Mouse (Mus musculus): ENCODE results near the gene Erf.

Gene Erf

DNA sequence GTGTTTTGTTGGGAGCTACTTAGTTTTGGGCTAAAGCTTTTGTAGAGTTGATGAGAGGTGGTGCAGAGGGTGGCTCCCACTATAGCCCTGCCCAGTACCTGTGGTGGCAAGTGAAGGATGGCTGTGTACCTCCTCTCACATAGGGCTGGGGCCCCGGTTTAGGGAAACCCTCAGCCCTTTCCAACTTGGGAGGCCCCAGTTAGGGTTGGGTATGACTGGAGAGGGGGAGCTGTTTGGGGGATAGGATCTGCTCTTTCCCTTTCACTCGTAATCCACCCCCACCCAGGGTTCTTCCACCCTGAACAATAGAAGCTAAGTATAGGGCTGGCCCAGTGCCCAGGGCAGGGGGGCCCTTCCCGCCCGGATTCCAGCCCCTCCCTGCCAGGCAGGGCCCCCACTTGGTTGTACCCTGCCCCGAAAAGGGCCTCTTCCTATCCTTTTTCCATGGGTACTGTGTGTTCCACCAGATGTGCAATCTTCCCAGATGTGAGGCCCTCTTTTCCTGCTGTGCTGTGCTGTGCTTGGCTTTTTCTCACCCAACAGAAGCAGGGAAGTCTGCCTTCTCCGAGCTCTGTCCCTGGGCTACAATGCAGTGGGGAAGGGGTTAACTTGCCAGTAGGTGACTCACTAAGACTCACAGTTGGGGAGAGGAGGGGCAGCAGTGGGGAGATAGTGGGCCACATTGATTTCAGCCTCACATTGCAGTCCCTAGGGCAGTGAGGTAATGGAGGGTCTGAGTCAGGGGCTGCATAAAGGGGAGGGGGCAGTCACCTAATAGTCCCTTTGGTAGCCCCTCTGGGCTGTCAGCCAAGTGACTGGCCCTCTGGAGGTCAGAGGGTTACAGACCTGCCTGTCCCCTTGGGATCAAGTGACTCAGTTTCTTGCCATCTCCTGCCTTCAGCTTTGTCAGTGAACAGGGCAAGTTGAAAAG is 29.6 kb upstream of the Erf start:
- no peak for DNase-seq (ENCODE audit: low spot score)

DNA sequence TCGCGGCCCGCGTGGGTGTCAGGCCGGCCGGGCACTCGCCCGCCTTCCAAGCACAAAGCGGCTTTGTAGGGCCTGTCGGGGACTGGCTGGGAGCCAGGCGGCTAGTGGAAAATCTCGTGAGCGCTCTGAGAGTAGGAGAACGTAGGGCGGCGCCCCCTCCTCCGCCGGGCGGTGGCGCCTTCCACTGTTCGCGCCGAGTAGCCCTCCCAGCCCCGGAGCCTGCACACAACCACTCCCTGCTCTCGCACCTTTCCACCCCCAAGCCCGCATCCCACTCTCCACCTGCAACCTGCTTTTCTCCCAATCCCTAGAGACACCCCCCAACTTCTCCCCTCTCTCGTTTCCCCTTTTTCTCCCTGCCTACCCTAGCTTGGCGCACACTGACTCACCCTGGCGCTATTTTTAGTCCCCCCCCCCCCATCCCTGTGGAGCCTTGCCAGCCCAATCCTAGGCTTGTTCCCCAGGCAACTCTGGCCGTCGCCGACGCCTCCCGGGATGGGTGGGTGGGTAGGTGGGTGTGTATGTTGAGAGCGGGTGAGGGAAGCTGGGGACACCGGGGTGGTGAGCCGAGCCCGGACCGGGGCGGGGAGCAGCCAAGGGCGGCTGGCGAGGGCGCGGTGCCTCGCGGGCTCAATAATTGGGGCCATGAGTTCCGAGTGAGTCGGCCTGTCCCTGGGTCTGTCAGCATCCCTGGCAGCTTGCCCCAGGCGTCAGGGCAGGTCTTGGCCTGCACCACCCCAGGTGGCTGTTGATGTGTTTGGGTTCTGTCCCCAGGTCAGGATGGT is 28.7 kb upstream of the Erf start:
- peak; percentile 78 for DNase-seq (ENCODE audit: low spot score)

DNA sequence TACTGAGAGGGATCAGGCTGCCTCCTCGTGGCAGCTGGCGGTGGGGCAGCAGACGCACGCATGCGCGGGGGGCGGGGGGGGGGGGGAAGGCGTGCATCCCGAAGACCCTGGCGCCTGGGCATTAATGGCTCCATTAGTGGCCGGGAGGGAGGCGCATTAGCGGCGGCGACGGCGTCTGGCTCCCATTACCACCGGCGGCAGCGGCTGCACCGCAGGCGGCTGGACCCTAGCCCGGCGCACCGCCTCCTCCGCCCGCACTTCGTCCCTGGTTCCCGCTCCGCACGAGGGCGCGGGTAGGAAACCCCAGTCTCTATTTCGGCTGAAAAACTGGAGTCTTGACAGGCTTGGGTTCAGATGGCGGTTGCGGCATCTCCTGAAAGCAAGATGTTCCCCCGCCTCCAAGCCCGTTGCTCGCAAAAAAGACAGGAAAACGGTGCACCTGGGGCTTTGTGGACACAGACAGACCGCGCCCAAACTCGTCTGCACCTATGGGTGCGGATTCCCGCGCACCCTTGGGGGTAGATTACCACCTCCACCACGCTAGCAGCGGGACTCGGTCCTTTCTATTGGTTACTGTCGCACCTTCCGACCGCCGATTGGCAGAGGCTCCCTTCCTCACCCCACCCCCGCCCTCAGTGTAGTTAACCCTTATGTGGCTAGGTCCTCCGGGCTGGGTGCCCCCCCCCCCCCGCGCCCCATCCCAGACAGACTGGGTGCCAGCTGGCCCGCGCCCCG is 27.9 kb upstream of the Erf start:
- DNase-seq (ENCODE audit: low spot score): peak; percentile 67

DNA sequence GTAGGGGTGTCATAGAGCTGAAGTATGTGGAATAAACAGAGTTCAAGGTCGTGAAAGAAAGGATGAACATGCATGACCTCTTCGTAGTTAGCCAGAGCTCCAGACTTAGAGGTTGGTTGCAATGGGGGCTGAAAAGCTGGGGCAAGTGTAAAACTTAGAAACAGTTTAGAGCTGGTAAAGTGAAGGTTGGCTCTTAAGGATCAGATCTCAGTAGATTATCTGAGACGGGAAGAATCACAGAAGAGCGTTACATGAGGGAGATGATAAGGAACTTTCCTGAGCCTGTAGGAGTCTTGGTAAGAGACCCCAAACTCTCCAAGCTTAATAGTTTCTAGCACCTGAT is 27.4 kb upstream of the Erf start:
- no peak for DNase-seq (ENCODE audit: low spot score)

DNA sequence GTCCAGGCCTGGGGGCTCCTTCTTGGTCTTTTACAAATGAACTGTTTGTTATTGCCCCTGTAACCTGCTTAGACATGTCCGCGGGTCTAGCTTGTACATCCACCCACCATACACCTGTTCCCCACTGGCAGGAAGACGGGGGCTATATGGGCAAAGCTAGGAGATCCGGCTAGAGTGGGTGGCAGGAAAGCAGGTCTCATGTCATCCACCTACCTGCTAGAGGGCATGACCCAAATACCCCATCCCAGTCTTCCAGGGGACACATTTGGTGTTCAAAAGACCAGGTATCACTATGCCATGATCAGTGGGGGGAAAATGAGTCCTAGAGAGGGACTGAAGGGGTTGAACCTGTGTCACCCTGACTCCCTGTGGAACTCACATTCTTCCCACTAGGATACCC is 26.8 kb upstream of the Erf start:
- DNase-seq (ENCODE audit: low spot score): no peak

DNA sequence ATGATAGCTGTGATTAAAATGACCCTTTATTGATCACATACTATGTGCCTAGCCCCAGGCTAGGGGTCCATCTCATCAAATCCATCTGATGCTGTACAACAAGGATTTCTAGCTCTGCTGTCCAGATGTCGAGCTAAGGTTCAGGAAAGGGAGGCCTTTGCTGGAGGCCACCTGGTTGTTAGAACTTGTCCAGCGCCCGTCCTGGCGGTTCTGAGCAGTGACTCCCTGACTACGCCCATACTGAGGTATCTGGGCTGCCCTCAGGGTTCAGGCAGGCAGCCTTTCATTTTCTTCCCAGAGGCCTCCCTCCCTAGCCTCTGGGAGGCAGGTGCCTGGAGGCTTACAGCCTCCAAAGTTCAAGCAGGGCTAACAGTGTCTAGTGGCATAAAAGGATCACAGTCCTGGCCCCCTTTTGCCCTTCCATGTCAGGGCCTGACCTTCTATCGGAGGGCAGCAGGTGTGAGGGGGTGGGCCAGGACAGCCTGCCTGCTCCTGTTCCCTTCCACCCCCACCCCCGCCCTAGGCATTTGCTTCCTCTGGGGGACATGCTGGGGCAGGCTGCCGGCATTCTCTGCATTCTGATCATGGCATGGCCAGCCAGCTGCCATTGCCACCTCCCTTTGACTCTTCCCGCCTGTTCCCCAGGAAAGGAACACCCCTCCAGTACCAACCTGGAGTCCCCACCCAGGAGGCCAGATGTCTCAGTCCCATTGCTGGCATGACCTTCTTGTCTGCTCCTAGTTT is 25.2 kb upstream of the Erf start:
- peak; percentile 43 for DNase-seq (ENCODE audit: low spot score)

DNA sequence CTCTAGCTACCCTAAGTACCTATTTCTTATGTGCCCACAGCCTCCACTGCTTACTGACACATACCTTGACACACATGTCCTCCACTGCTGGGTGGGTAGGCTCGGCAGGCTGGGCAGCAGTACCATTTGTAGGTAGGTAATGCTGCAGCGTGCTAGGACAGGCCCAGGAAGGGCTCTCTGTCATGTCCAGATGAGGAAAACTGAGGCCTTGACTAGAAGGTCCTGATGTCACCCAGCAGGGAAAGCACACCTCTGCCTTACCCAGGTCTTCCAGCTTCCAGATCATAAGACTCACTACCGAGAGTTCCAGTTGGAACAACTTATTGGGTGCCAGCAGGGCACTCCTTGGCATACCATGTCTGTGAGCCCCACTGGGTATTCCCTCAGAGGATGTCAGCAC is 24.4 kb upstream of the Erf start:
- DNase-seq (ENCODE audit: low spot score): peak; percentile 10

DNA sequence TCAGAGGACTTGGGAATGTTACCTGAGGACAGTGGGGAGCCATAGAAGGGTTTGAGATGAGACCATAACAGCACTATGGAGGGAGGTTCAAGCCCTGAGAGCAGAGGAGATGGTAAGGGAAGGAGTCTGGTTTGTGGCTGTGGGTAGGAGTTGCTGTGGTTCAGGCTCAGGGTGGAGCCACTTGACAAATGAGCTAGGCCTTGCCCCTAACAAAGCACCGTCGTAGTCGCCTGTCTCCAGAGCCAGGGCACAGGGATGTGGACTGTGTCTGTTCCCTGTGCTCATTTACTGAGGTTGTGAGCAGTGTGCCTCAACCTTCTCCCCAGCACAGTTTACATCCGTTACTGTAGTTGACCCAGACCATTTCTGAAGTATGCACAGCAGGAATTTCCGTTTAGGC is 24.0 kb upstream of the Erf start:
- DNase-seq (ENCODE audit: low spot score): no peak

DNA sequence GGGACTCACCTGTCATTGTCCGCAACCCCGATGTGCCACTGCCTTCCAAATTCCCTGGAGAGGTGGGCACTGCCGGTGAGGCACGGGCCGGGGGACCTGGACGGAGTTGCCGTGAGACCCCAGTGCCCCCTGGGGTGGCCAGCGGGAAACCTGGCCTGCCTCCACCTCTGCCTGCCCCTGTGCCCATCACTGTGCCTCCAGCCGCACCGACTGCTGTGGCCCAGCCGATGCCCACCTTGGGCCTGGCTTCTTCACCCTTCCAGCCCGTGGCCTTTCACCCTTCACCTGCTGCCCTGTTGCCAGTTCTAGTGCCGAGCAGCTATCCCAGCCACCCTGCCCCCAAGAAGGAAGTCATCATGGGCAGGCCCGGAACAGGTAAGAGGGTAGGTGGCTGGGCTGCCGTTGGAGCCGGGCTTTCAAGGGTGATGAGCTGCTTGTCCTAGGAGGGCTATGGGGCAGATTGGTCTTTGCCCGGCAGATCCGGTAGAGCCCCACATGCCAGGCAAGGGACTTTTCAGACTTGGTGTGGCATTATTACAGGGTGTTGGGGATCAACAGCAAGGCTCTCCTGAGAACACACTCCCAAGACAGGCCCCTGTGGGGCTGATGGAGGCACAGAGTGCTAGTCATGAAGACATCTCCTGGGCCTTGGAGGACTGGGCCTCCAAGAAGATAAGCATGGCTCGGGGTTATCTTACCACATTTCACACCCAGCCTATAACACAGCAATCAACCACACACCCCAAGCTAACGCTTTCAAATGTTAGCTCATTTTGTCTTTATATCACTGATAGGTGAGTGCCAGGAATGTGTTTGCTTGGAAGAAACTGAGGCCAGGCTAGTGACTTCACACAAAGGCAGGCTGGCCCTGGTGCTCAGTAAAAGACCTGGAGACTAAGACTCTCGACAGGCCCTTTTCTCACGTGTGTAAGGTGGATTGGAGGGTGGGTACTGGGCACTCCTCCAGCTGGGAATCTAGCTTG is 23.0 kb upstream of the Erf start:
- no peak for DNase-seq (ENCODE audit: low spot score)

DNA sequence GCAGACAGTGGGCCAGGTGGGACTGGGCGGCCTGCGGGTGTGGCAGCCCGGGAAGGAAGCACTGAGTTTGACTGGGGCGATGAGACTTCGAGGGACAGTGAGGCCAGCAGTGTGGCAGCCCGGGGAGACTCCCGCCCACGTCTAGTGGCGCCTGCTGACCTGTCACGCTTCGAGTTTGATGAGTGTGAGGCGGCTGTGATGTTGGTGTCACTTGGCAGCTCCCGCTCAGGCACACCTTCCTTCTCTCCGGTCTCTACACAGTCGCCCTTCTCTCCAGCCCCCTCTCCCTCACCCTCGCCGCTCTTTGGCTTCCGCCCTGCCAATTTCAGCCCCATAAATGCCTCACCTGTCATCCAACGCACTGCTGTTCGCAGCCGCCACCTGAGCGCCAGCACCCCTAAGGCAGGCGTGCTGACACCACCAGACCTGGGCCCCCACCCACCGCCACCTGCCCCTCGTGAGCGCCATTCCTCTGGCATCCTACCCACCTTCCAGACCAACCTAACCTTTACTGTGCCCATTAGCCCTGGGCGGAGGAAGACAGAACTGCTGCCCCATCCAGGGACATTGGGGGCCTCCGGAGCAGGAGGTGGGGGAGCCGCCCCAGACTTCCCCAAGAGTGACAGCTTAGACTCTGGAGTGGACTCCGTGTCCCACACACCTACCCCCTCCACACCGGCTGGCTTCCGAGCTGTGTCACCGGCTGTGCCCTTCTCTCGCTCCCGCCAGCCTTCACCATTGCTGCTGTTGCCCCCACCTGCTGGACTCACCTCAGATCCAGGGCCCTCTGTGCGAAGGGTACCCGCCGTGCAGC is 22.1 kb upstream of the Erf start:
- DNase-seq (ENCODE audit: low spot score): no peak

DNA sequence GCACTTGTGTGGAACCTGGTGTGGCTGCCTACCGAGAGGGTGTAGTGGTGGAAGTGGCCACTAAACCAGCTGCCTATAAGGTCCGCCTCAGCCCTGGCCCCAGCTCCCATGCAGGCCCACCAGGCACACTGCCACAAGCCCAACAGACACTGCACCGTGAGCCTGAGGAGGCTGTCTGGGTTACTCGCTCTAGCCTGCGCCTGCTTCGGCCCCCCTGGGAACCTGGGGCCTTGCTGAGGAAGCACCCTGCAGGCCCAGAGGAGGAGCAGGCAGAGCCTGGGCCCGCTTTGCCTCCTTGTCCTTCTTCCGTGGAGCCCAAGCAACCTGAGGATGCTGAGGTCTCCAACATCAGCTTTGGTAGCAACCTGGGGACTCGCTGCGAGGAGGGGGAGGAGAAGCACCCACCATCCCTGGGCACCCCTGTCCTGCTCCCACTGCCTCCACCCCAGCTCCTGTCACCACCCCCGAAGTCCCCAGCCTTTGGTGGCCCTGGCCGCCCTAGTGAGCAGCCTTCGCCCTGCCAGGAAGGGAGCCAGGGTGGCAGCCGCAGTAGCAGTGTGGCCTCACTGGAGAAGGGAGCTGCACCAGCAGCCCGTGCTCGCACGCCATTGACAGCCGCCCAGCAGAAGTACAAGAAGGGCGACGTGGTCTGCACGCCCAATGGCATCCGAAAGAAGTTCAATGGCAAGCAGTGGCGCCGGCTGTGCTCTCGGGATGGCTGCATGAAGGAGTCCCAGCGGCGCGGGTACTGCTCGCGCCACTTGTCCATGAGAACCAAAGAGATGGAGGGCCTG is 21.3 kb upstream of the Erf start:
- DNase-seq (ENCODE audit: low spot score): no peak

DNA sequence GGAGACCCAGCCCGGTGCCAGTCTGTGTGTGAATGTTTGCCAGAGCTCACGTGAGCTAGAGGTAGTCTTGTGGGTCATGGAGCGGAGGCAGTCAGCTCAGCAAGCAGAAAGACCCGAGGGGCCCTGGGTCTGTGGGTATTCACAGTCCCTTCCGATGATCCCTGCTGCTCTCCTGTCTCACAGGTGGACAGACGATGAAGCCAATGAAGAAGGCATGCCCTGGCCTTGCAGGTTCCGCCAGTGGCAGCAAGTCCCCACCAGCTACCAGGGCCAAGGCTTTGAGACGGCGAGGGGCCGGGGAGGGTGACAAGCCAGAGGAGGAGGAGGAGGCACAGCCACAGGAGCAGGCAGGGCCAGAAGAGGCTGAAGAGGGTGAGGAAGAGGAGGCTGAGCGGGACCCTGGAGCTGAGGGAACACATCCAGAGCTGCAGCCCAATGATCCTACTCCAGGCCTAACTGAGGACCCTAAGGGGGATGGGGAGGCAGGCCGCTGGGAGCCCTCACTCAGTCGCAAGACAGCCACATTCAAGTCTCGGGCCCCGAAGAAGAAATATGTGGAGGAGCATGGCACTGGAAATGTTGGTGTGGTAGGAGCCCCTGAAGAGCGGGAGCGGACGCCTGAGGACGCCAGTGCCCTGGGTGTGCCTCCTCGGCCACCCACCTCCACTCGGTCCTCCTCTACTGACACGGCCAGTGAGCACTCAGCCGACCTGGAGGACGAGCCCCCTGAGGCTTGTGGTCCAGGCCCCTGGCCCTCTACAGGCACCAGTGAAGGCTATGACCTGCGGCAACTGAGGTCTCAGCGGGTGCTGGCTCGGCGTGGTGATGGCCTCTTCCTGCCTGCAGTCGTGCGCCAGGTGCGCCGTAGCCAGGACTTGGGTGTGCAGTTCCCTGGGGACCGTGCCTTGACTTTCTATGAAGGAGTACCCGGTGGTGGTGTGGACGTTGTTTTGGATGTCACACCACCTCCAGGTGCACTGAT is 20.4 kb upstream of the Erf start:
- DNase-seq (ENCODE audit: low spot score): no peak

DNA sequence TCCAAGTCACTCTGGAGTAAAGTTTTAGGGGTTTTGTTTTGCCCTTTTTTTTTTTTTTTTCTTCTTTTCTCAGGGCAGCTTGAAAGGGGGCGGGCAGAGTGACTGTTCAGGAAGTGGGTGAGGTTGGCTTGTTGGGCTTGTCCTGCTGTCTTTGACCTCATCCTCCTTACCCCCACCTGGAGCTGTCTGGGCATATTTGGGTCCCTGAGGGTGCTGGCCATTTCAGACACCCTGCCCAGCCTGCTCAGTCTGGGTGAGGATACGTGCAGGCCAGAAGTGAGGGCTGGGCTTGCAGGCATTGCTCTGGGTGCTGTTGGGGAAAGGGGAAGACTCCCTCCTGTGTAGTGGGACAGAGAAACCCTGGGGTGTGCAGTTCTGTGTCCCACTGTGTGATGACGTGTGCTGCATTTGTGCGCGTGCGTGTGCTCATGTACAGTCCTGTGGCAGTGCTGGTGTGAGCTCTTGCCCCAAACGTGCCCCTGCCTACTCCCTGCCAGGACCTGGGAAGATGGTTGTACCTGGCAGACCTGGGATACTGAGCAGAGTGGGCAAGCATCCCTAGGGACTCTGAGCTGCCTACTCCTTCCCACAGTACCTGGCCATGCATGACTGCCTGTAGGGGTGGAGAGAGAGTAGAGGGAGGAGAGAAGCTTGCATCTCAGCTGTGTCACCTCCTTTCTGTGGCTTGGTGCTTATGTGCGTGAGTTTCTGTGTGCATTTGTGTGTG is 19.1 kb upstream of the Erf start:
- peak; percentile 19 for DNase-seq (ENCODE audit: low spot score)

DNA sequence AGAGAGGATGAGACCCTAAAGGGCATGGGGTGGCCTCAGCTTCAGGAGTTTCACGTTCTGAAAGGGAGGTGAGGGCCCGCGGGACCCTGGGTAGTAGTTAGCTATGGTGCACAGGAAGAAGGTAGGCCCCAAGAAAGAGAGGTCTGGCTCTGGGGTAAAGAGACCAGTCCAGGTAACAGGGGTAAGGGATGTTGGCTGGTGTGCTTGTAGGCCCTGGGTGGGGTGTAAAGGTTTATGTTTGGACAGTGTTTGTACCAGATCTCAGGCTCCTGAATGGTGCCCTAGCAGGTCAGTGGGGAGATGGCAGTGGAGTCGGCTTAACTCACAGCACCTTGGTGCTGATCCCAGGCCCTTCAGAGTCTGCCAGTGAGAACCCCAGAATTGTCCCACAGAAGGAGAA is 18.5 kb upstream of the Erf start:
- peak; percentile 23 for DNase-seq (ENCODE audit: low spot score)

DNA sequence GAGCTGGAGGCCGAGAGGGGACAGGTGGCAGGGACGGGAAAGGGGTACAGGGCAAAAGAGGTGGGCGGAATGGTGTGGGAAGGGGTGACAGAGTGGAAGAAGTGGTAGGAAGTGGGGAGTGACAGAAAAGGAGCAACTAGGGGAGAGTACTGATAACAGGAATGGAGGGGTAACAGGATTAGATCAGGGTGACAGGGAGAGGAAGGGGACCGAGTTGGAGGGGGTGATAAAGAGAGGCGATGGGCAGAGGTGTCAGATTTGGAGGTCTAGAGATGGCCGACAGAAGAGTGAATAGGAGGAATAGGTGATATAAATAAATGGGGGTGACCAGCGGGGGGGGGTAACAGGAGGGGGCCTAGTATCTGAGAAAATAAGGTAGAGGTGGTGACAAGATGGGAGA is 18.0 kb upstream of the Erf start:
- DNase-seq (ENCODE audit: low spot score): no peak

DNA sequence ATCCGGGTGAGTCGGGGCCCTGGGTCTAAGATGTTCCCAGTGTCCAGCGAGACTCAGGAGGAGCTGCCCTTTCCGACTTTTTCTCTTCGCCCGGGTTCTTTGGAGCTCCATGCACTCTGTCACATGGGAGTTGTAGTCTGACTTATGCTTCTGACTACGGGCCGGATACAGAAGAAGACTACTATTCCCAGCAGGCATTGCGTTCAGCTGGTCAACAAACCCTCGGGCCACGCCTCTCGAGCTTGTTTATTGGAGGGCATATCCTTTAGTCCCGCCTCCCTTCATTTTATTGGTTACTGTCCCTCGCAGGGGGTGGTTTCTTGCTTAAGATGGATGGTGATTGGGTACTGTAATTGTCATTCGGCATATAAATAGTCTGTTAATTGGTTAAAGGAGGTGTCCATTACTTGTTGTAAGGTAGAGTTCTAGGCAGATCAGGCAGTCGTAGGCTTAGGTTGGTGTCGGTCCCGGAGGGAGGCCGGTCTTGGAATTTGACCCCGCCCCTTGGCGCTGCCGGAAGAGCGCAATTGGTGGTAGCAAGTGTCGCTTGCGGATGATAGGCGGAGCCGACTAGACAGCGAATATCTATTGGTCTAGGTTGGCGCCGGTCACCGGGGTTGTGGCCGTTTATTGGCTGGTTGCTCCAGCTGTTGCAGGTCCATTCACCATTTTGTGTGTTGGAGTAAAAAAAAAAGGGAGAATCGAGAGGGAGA is 17.3 kb upstream of the Erf start:
- peak; percentile 93 for DNase-seq (ENCODE audit: low spot score)
